Mouse (Mus musculus) bone marrow macrophage, adult 2 months (primary cell): ENCODE results near the gene Abat.

Experiments used
- CTCF ChIP-seq: IDR thresholded peaks from 2 replicates; pipeline ENCODE4 v1.5.1; 2012; ENCODE audit warnings: low read depth, mild to moderate bottlenecking, low read length, moderate library complexity
- POLR2A ChIP-seq: IDR thresholded peaks from 2 replicates; pipeline ENCODE4 v1.6.1; 2012; ENCODE audit warnings: mild to moderate bottlenecking, low read depth, low read length, borderline replicate concordance

GRCm38 (mm10) chr16:8613039-8613438, 99.8 kb downstream of the Abat start:
- TF ChIP-seq POLR2A = no peak
- no peak for TF ChIP-seq CTCF
